Mouse (Mus musculus) hindbrain, embryonic 15.5 days (tissue): ENCODE results near the gene Slc35d2. TPM values are rescaled to one million over a fixed set of nuclear protein-coding genes. Genes with fewer than 3 reads are reported as not detected.

Source experiments
- ATAC-seq: fragments of 200-750 bp; cut with Nextera tagmentation; 2 replicates; pipeline ENCODE4 v1.8.0; 2017; ENCODE audit warnings: low read depth, moderate number of reproducible peaks, moderate TSS enrichment; ENCODE audit not compliant: low FRiP score
- H3K27ac ChIP-seq: fragments of 300-500 bp; sonication (generic); replicated peaks from 2 replicates; pipeline ENCODE4 v1.5.1; 2015; ENCODE audit warnings: mild to moderate bottlenecking, inconsistent platforms
- H3K27me3 ChIP-seq: fragments of 300-500 bp; sonication (generic); 2 replicates; pipeline ENCODE4 v1.6.1; 2015; ENCODE audit warnings: control low read depth, inconsistent platforms
- H3K36me3 ChIP-seq: fragments of 300-500 bp; sonication (generic); 2 replicates; pipeline ENCODE4 v1.6.1; 2015; ENCODE audit warnings: control low read depth, inconsistent platforms
- H3K4me1 ChIP-seq: fragments of 300-500 bp; sonication (generic); replicated peaks from 2 replicates; pipeline ENCODE4 v1.6.1; 2015; ENCODE audit warnings: control low read depth, inconsistent platforms
- H3K4me2 ChIP-seq: fragments of 300-500 bp; sonication (generic); 2 replicates; pipeline ENCODE4 v1.6.1; 2015; ENCODE audit warnings: moderate library complexity, mild to moderate bottlenecking, inconsistent platforms
- H3K4me3 ChIP-seq: fragments of 300-500 bp; sonication (generic); 2 replicates; pipeline ENCODE4 v1.5.1; 2015; ENCODE audit warnings: mild to moderate bottlenecking, inconsistent platforms
- H3K9ac ChIP-seq: fragments of 300-500 bp; sonication (generic); 2 replicates; pipeline ENCODE4 v1.6.1; 2015; ENCODE audit warnings: inconsistent platforms
- H3K9me3 ChIP-seq: fragments of 300-500 bp; sonication (generic); 2 replicates; pipeline ENCODE4 v1.6.1; 2016; ENCODE audit warnings: control low read depth, inconsistent platforms
- WGBS: fragments of 180-500 bp; shearing (Covaris S2); methylation state at CpG from one replicate; pipeline ENCODE4 v1.1.7; 2015; 5-methylcytosine and 5-hydroxymethylcytosine counted together
- polyA plus RNA-seq: library from polyadenylated mRNA; unstranded; fragments of >200 nt; fragmentation: Nextera tagmentation; extraction: Ambion mirVana; gene quantifications from 2 replicates; pipeline ENCODE4 v1.2.1, GENCODE M21; 2015

The Slc35d2 gene
- 1.2 and 2.1 TPM in 2 replicates for polyA plus RNA-seq

DNA sequence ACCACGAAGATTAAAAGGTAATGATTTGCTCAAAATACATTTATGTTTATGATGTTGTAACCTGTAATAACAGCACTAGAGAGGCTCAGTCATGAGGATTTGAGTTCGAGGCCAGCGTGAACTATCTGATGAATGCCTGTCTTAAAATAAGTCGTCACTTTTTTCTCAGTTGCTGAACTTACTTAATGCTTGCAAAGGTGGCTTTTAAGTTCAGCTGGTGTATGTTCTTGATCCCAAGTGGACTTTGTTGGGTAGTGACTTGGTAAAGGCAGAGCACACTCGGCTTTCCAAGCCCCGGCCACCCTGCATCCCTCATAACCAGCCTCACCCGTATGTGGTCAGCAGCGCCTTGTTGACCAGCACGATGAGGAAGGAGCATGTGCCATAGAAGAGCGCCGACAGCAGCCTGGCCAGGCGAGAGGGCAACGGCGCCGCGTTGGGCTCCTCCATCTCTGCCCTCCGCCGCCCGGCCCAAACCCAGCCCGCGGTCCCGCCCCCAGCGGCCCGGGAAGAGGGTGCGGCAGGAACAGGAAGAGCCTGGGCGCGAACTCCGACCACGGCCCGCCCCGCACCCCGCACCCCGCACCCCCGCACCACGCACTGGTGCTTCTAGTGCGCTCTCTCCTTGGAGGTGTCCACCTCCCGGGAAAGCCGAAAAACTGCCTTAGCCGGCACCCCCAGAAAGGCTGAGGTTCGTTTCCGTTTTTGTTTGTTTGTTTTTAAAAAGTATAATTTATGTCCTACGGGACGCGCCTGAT, at the start of gene Slc35d2:
Gene Slc35d2 (minus strand): TSS at position 511 of the 758 bp plus-strand sequence.
- Histone ChIP-seq H3K4me3 (peak within 1 kb of the TSS; percentile 49), H3K27me3 (no peaks in the 10 kb centered on the region), H3K36me3 (no peaks in the 10 kb centered on the region), H3K27ac (no peak within 1 kb of the TSS), H3K4me1 (peaks cover 4% of the 10 kb centered on the region; the same call in 1 of the 2 replicates), H3K9ac (peak within 1 kb of the TSS; percentile 50), H3K9me3 (no peaks in the 10 kb centered on the region), H3K4me2 (peak within 1 kb of the TSS; percentile 94)
- WGBS = 10% methylated on average over 42 of the region's 44 CpGs
- ATAC-seq = peak; percentile 75

DNA sequence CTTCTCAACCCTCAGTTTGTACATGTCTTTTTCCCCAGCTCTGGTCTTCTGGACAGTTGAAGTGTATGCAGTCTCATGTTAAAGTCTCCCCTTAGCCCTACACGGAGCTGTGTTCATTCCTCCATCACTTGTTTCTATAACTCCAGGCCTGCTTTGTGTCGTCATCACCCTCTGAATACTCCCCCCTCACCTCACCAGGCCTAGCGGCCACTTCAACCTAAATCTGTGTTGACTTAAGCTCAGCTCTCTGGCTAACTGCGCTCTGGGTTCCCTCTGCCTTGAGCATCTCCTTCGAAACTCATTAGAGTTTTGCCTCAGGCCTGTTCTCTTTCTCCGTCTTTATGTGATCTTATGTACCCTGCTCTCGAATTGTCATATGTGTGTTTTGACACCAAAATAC, 48.8 kb upstream of the Slc35d2 start:
- Histone ChIP-seq H3K9ac (no peak overlapping the region), H3K27me3 (no peaks in the 10 kb centered on the region), H3K9me3 (no peaks in the 10 kb centered on the region), H3K27ac (no peak overlapping the region), H3K4me2 (no peak overlapping the region), H3K36me3 (peaks cover 41% of the 10 kb centered on the region), H3K4me3 (no peak overlapping the region), H3K4me1 (no peaks in the 10 kb centered on the region)
- WGBS = 78% methylated on average over 7 of the region's 7 CpGs
- no peak for ATAC-seq

DNA sequence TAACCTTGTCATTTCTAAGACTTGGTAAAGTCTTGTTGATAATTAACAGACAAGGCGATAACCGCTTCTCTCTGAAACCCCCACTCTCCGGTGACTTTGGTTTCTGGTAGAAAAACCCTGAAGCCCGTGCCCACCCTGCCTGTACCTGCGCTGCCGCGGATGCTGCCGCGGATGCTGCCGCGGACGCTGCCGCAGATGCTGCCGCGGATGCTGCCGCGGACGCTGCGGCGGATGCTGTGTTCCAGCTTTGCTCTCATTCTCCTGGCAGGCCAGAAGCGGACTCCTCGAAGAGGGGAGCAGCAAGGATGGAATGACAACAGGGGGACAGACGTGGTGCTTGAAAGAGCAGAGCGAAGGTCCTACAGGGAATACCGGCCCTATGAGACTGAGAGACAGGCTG, 40.6 kb upstream of the Slc35d2 start:
- Histone ChIP-seq H3K27ac (no peak overlapping the region), H3K36me3 (peaks cover 71% of the 10 kb centered on the region), H3K9me3 (peaks cover 51% of the 10 kb centered on the region), H3K4me2 (no peak overlapping the region), H3K27me3 (no peaks in the 10 kb centered on the region), H3K4me1 (no peaks in the 10 kb centered on the region), H3K9ac (no peak overlapping the region), H3K4me3 (no peak overlapping the region)
- no peak for ATAC-seq
- 98% methylated on average over 25 of the region's 25 CpGs for WGBS

DNA sequence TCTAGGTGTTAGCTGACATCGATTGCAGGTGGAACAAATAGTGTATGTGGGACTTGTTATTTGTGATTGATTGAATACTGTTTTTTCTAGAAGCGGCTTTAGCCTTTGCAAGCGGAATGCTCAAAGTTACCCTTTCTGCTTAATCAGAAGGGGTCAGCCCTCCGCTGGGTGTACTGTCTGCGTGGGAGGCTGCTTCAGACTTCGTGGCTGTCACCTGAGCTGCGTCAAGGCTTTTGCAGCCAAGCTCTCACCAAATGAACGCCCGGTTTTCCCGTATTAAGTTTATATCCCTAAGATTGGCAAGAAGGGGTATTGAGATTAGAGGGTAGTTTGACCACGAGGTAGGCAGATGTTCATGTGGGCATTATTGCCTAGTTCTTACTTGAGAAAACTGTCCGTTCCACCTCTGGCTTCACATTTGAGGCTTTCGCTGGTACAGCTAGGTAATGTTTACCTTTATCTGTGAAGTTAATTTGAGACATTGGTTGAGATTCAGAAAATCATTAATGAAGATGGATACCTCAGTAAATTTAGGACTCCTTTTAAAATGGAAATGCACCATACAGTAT, 34.1 kb upstream of the Slc35d2 start:
- H3K4me1 ChIP-seq = peaks cover 13% of the 10 kb centered on the region
- no peak overlapping the region for H3K27ac ChIP-seq
- peaks cover 12% of the 10 kb centered on the region for H3K36me3 ChIP-seq
- peak overlapping the region; percentile 83 for H3K4me3 ChIP-seq
- peak overlapping the region; percentile 96 for H3K4me2 ChIP-seq
- peaks cover 12% of the 10 kb centered on the region for H3K9me3 ChIP-seq
- H3K9ac ChIP-seq = peak overlapping the region; percentile 84
- 29% methylated on average over 13 of the region's 13 CpGs for WGBS
- ATAC-seq = no peak
- 0 out of 2 replicates have a peak, but pooled peaks cover 3% of the 10 kb centered on the region for H3K27me3 ChIP-seq

DNA sequence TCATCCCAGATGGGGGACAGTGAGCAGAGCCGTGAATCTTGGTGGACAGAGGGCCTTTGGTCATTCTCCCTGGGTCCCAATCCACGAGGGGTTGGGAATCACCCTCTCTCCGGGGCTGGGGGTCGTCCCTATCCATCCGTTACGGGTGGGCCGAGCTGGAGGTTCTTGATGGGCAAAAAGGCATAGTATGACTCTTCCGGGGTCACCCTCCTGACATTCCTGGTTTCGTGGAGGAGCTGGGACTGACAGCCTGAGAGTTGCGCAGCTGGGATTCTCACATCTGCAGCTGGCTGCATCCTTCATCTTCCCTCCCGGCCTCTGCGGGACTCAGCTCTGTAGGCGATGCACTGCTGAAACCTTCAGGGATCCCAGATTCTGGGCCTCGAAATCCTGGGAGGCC, 33.5 kb upstream of the Slc35d2 start:
- Histone ChIP-seq H3K9me3 (peaks cover 10% of the 10 kb centered on the region; the same call in 1 of the 2 replicates), H3K27me3 (0 out of 2 replicates have a peak, but pooled peaks cover 3% of the 10 kb centered on the region), H3K36me3 (peaks cover 9% of the 10 kb centered on the region), H3K9ac (peak overlapping the region; percentile 84), H3K4me3 (peak overlapping the region; percentile 83), H3K4me1 (peaks cover 13% of the 10 kb centered on the region), H3K4me2 (peak overlapping the region; percentile 96), H3K27ac (no peak overlapping the region)
- peak; percentile 4; the same call in 1 of the 2 replicates for ATAC-seq
- 1% methylated on average over 14 of the region's 14 CpGs for WGBS

DNA sequence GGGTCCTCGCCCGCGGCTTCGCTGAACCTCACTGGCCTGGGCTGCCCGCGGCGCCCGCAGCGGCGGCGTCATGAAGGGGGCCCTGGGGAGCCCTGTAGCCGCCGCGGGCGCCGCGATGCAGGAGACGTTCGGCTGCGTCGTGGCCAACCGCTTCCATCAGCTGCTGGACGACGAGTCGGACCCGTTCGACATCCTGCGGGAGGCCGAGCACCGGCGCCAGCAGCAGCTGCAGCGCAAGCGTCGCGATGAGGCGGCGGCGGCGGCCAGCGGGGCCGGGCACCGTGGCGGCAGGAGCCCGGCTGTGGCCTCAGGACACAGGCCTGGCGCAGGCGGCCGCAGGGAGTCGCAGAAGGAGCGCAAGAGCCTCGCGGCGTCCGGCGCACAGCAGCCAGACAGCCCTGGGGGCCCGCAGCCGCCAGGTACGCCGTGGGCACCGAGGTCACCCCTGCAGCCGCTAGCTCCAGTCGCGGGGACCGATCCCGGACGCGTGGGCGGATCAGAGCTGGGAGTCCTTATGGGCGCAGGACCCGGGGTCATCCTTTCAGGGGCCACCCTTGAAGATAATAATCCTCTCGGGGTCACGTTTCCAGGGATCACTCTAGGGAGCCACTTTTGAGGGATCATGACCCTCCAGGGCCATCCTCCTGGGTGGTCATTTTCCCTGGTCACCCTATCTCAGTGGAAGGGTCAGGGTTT, 32.9 kb upstream of the Slc35d2 start:
- peak overlapping the region; percentile 83 for H3K4me3 ChIP-seq
- H3K4me2 ChIP-seq = peak overlapping the region; percentile 96
- peak overlapping the region; percentile 84 for H3K9ac ChIP-seq
- H3K27me3 ChIP-seq = 0 out of 2 replicates have a peak, but pooled peaks cover 3% of the 10 kb centered on the region
- peaks cover 5% of the 10 kb centered on the region; the same call in 1 of the 2 replicates for H3K9me3 ChIP-seq
- WGBS = 0% methylated on average over 67 of the region's 71 CpGs
- peak overlapping the region; percentile 85 for H3K27ac ChIP-seq
- H3K36me3 ChIP-seq = peaks cover 6% of the 10 kb centered on the region
- no peak for ATAC-seq
- H3K4me1 ChIP-seq = peaks cover 13% of the 10 kb centered on the region

DNA sequence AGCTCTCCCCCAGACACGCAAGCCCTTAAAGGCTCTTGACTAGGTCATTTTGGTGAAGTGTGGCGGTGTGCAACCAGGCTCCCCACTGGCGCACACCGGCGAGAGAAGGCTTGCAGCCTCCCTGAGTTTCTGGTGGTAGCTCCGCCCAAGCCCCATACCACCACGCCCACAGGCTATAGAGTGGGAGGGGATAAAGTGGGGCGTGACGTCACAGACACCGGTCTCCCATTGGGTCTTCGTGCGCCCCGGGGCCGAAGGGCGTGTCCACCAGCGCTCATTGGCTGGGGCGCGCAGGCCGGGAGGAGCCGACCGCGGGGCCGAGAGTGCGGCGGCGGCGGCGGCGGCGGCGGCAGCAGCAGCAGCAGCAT, 32.4 kb upstream of the Slc35d2 start, which contains the start of gene Habp4:
Gene Habp4 (plus strand): TSS at position 277 of the 368 bp plus-strand sequence.
- H3K27me3 ChIP-seq = 0 out of 2 replicates have a peak, but pooled peaks cover 3% of the 10 kb centered on the region
- H3K36me3 ChIP-seq = peaks cover 2% of the 10 kb centered on the region; the same call in 1 of the 2 replicates
- peak; percentile 99 for ATAC-seq
- peak within 1 kb of the TSS; percentile 84 for H3K9ac ChIP-seq
- H3K9me3 ChIP-seq = peaks cover under 1% of the 10 kb centered on the region; the same call in 1 of the 2 replicates
- WGBS = under 1% methylated on average over 15 of the region's 31 CpGs
- H3K4me3 ChIP-seq = peak within 1 kb of the TSS; percentile 83
- peak within 1 kb of the TSS; percentile 96 for H3K4me2 ChIP-seq
- H3K27ac ChIP-seq = peak within 1 kb of the TSS; percentile 85
- H3K4me1 ChIP-seq = peaks cover 13% of the 10 kb centered on the region

DNA sequence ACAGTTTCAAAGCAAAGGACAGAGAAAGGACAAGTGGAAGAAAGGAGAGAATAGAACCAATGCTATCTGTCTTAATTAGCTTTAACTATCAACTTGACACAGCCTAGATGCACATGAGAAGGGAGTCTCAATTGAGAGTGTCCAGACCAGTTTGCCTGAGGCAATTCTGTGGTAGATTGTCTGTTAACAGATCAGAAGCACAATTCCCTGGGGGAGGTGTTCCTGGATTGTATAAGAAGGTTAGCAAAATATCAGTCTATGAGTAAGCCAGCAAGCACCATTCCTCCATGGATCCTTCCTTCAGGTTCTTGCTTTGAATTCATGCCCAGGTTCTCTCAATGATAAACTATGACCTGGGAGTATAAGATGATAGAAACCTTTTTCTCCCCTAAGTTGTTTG, 27.8 kb upstream of the Slc35d2 start:
- no peak for ATAC-seq
- Histone ChIP-seq H3K9ac (no peak overlapping the region), H3K36me3 (no peaks in the 10 kb centered on the region), H3K4me1 (peaks cover 9% of the 10 kb centered on the region), H3K27ac (no peak overlapping the region), H3K4me3 (no peak overlapping the region), H3K9me3 (no peaks in the 10 kb centered on the region), H3K4me2 (no peak overlapping the region), H3K27me3 (0 out of 2 replicates have a peak, but pooled peaks cover 3% of the 10 kb centered on the region)

DNA sequence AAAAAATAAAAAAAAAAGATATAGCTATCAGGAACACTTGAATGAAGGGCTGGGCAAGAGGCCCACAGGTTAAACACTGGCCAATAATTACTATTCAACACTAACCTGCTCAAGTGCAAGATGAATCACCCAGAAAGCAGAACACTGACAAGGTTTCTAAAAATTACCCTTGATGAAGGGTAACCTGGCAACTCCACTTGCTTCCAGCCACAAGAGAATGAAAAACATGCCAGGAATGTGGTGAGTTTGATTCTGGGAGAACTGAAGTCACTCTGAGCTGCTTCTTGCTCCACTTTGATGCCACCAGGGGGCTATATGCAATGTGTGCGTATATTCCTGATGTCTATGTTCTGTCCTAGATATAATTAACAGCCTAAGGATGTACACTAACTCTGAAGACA, 26.0 kb upstream of the Slc35d2 start:
- no peak overlapping the region for H3K27ac ChIP-seq
- no peak overlapping the region for H3K4me3 ChIP-seq
- H3K27me3 ChIP-seq = 0 out of 2 replicates have a peak, but pooled peaks cover 3% of the 10 kb centered on the region
- 7% methylated on average over 1 of the region's 1 CpGs for WGBS
- no peak overlapping the region for H3K9ac ChIP-seq
- H3K4me1 ChIP-seq = peaks cover 16% of the 10 kb centered on the region
- H3K4me2 ChIP-seq = no peak overlapping the region
- H3K36me3 ChIP-seq = no peaks in the 10 kb centered on the region
- H3K9me3 ChIP-seq = no peaks in the 10 kb centered on the region
- ATAC-seq = no peak

DNA sequence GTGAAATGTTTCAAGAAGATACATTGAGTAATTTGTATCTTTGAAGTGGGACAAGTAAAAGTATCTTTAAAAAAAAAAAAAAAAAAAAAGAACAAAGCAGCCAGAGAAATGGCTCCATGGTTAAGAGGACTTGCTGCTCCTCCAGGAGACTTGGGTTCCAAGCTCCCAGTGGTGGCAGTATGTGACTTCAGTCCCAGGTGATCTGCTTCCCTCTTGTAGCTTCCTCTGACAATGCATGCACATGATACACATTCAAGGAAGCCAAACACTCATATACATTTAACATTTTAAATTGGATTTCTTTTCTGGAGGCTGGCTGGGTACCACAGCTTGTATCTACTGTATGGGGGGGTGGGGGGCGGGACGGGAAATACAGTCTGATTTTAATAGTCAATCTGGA, 25.5 kb upstream of the Slc35d2 start:
- Histone ChIP-seq H3K4me2 (no peak overlapping the region), H3K36me3 (no peaks in the 10 kb centered on the region), H3K9me3 (no peaks in the 10 kb centered on the region), H3K4me3 (no peak overlapping the region), H3K27ac (no peak overlapping the region), H3K27me3 (0 out of 2 replicates have a peak, but pooled peaks cover 3% of the 10 kb centered on the region), H3K4me1 (peaks cover 16% of the 10 kb centered on the region), H3K9ac (no peak overlapping the region)
- no peak for ATAC-seq
- WGBS = 54% methylated on average over 2 of the region's 2 CpGs

DNA sequence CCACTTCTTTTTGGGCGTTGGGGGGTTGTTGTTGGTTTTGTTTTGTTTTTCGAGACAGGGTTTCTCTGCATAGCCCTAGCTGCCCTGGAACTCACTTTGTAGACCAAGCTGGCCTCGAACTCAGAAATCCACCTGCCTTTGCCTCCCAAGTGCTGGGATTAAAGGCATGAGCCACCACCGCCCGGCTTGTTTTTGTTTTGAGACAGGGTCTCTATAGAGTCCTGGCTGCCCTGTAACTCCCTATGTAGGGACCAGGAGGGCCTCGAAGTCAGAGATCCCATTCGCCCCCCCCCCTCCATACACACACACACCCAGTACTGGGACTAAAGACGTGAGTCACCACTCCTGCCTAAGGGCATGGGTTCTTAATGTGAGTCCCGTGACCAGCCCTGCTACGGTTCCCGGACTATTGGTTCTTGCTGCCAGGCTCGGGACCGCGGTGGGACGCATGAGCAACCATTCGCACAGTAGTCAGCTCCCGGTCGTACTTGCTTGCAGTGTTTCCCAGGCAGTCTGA, 24.6 kb upstream of the Slc35d2 start:
- no peaks in the 10 kb centered on the region for H3K27me3 ChIP-seq
- no peaks in the 10 kb centered on the region for H3K36me3 ChIP-seq
- WGBS = under 1% methylated on average over 18 of the region's 18 CpGs
- H3K4me1 ChIP-seq = peaks cover 16% of the 10 kb centered on the region
- no peaks in the 10 kb centered on the region for H3K9me3 ChIP-seq
- peak overlapping the region; percentile 74 for H3K4me3 ChIP-seq
- peak overlapping the region; percentile 89 for H3K4me2 ChIP-seq
- no peak overlapping the region for H3K27ac ChIP-seq
- peak overlapping the region; percentile 12 for H3K9ac ChIP-seq
- ATAC-seq = peak; percentile 29; the same call in 1 of the 2 replicates
